Mouse (Mus musculus) MEL (cell line): Measurements from ENCODE around the gene Itga8. TPM values are rescaled to one million over a fixed set of nuclear protein-coding genes. Genes with fewer than 3 reads are reported as not detected.

Experiments used
- DNase-seq: peaks from one replicate; pipeline ENCODE4 v3.0.0; 2011; ENCODE audit warnings: low read depth, low spot score
- H3K27ac ChIP-seq: 2 replicates; pipeline ENCODE4 v1.5.1; 2012; ENCODE audit warnings: low read depth, mild to moderate bottlenecking, control low read depth, low read length, moderate library complexity; ENCODE audit not compliant: control insufficient read depth
- H3K27me3 ChIP-seq, 2 experiments: fragments of 150-350 bp in 1 of 2; sonication (generic) in 1 of 2; 2 replicates each; pipeline ENCODE4 v1.6.1; 2012; ENCODE audit warnings: low read length in 2 of 2, mild to moderate bottlenecking in 2 of 2, improper control_type of control experiment in 1 of 2, moderate library complexity in 1 of 2; ENCODE audit not compliant: insufficient read depth in 2 of 2, control insufficient read depth in 1 of 2
- H3K36me3 ChIP-seq, 2 experiments: 2 replicates each; pipeline ENCODE4 v1.6.1; 2012 to 2014; ENCODE audit warnings: low read length in 2 of 2, improper control_type of control experiment in 1 of 2, inconsistent platforms in 1 of 2, mild to moderate bottlenecking in 1 of 2; ENCODE audit not compliant: insufficient read depth in 2 of 2, control insufficient read depth in 1 of 2
- H3K4me1 ChIP-seq, 2 experiments: fragments of 150-350 bp in 1 of 2; sonication (generic) in 1 of 2; 2 replicates each; pipeline ENCODE4 v1.6.1; 2012; ENCODE audit warnings: low read length in 2 of 2, improper control_type of control experiment in 1 of 2, mild to moderate bottlenecking in 1 of 2; ENCODE audit not compliant: insufficient read depth in 2 of 2, control insufficient read depth in 1 of 2
- H3K4me3 ChIP-seq, 2 experiments: fragments of 150-350 bp in 1 of 2; sonication (generic) in 1 of 2; 2 replicates each; pipeline ENCODE4 v1.5.1; 2012; ENCODE audit warnings: low read depth in 2 of 2, low read length in 2 of 2, mild to moderate bottlenecking in 2 of 2, moderate library complexity in 2 of 2, control low read depth in 1 of 2, improper control_type of control experiment in 1 of 2; ENCODE audit not compliant: control insufficient read depth in 1 of 2, insufficient read depth in 1 of 2
- H3K79me2 ChIP-seq: 2 replicates; pipeline ENCODE4 v1.6.1; 2012; ENCODE audit warnings: mild to moderate bottlenecking, low read length, moderate library complexity; ENCODE audit not compliant: control insufficient read depth, poor library complexity, insufficient read depth
- H3K9ac ChIP-seq: 2 replicates; pipeline ENCODE4 v1.6.1; 2012; ENCODE audit warnings: low read depth, mild to moderate bottlenecking, control low read depth, low read length, moderate library complexity; ENCODE audit not compliant: control insufficient read depth, poor library complexity, severe bottlenecking
- H3K9me3 ChIP-seq: fragments of 150-350 bp; sonication (generic); replicated peaks from 2 replicates; pipeline ENCODE4 v1.6.1; 2012; ENCODE audit warnings: mild to moderate bottlenecking, low read length, improper control_type of control experiment, moderate library complexity; ENCODE audit not compliant: insufficient read depth
- CHD1 ChIP-seq: IDR thresholded peaks from 2 replicates; pipeline ENCODE4 v1.6.1; 2012; ENCODE audit warnings: low read depth, mild to moderate bottlenecking, inconsistent platforms, low read length, improper control_type of control experiment
- EP300 ChIP-seq, 2 experiments: IDR thresholded peaks; 2 replicates each; pipeline ENCODE4 v1.6.1; 2011; ENCODE audit warnings: improper control_type of control experiment in 2 of 2, low read length in 2 of 2, low read depth in 1 of 2, mild to moderate bottlenecking in 1 of 2
- GABPA ChIP-seq: IDR thresholded peaks from 2 replicates; pipeline ENCODE4 v1.6.1; 2012; ENCODE audit warnings: low read depth, mild to moderate bottlenecking, inconsistent platforms, low read length, improper control_type of control experiment, moderate library complexity
- GATA1 ChIP-seq: IDR thresholded peaks from 2 replicates; pipeline ENCODE4 v1.6.1; 2011; ENCODE audit warnings: low read depth, low read length, improper control_type of control experiment
- HCFC1 ChIP-seq: IDR thresholded peaks from 2 replicates; pipeline ENCODE4 v1.6.1; 2012; ENCODE audit warnings: low read depth, mild to moderate bottlenecking, inconsistent platforms, low read length, improper control_type of control experiment, moderate library complexity
- JUND ChIP-seq: IDR thresholded peaks from 2 replicates; pipeline ENCODE4 v1.6.1; 2011; ENCODE audit warnings: low read depth, mild to moderate bottlenecking, improper control_type of control experiment, low read length
- KAT2A ChIP-seq: conservative IDR thresholded peaks from 2 replicates; pipeline ENCODE4 v1.6.1; 2012; ENCODE audit warnings: low read depth, low read length, improper control_type of control experiment, inconsistent platforms
- MAFK ChIP-seq: IDR thresholded peaks from 2 replicates; pipeline ENCODE4 v1.6.1; 2011; ENCODE audit warnings: low read depth, mild to moderate bottlenecking, low read length, improper control_type of control experiment, borderline replicate concordance
- MAX ChIP-seq: IDR thresholded peaks from 2 replicates; pipeline ENCODE4 v1.6.1; 2011; ENCODE audit warnings: low read length, improper control_type of control experiment
- MXI1 ChIP-seq: IDR thresholded peaks from 2 replicates; pipeline ENCODE4 v1.6.1; 2011; ENCODE audit warnings: mild to moderate bottlenecking, low read depth, low read length, improper control_type of control experiment
- MYC ChIP-seq: IDR thresholded peaks from 2 replicates; pipeline ENCODE4 v1.6.1; 2011; ENCODE audit warnings: low read depth, mild to moderate bottlenecking, low read length, improper control_type of control experiment, moderate library complexity
- SMC3 ChIP-seq: IDR thresholded peaks from 2 replicates; pipeline ENCODE4 v1.6.1; 2011; ENCODE audit warnings: low read depth, low read length, improper control_type of control experiment
- TAL1 ChIP-seq: IDR thresholded peaks from 2 replicates; pipeline ENCODE4 v1.6.1; 2012; ENCODE audit warnings: mild to moderate bottlenecking, inconsistent platforms, low read length, moderate library complexity, mixed read lengths
- TBP ChIP-seq: IDR thresholded peaks from 2 replicates; pipeline ENCODE4 v1.8.0; 2011; ENCODE audit warnings: low read depth, low read length, improper control_type of control experiment
- USF2 ChIP-seq, 2 experiments: IDR thresholded peaks; 2 replicates each; pipeline ENCODE4 v1.6.1; 2011 to 2012; ENCODE audit warnings: improper control_type of control experiment in 2 of 2, low read length in 2 of 2, borderline replicate concordance in 1 of 2, inconsistent platforms in 1 of 2, low read depth in 1 of 2, mild to moderate bottlenecking in 1 of 2; ENCODE audit not compliant: insufficient read depth in 1 of 2
- ZC3H11A ChIP-seq: IDR thresholded peaks from 2 replicates; pipeline ENCODE4 v1.6.1; 2012; ENCODE audit warnings: low read depth, mild to moderate bottlenecking, inconsistent platforms, low read length, improper control_type of control experiment
- ZKSCAN1 ChIP-seq: IDR thresholded peaks from 2 replicates; pipeline ENCODE4 v1.6.1; 2012; ENCODE audit warnings: low read depth, mild to moderate bottlenecking, inconsistent platforms, low read length, improper control_type of control experiment, moderate library complexity
- ZNF384 ChIP-seq: IDR thresholded peaks from 2 replicates; pipeline ENCODE4 v1.6.1; 2012; ENCODE audit warnings: low read depth, mild to moderate bottlenecking, inconsistent platforms, low read length, improper control_type of control experiment
- polyA plus RNA-seq, 2 experiments: library from polyadenylated mRNA; stranded (reverse) in 1 of 2; unstranded in 1 of 2; fragments of >175 nt in 1 of 2; fragments of >200 nt in 1 of 2; gene quantifications; 2 replicates each; pipeline versions ENCODE4 v1.2.1 to v1.2.4; 2012; ENCODE audit warnings: low replicate concordance in 2 of 2, low read depth in 1 of 2; ENCODE audit not compliant: insufficient read length in 2 of 2, insufficient read depth in 1 of 2, missing spikeins in 1 of 2
- total RNA-seq: library from RNA; depleted of rRNA; stranded (reverse); fragments of 300-350 nt; gene quantifications from 2 replicates; pipeline ENCODE4 v1.2.3, GENCODE M21; 2012

Itga8 gene
- total and polyA plus RNA-seq, 3 experiments: not detected

DNA sequence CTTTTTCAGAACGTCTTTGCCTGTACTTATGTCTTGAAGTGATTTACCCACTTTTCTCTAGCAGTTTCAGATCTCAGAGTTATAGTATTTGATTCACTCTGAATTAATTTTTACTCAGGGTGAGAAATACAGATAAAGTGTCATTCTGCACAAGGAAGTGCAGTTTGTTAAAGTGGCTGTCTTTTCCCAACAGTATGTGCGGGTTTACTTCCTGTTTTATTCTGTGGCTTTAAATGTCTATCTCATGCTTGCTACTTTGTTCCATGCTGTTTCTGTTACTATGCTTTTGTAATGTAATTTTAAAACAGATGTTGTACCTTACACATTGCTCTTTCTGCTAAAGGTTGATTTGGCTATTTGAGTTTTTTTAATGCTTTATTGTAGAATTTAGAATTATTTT is 216.2 kb downstream of the Itga8 start:
- peak; percentile 14 for DNase-seq
- no peak for TF ChIP-seq TBP
- no peak for TF ChIP-seq ZKSCAN1
- no peak for TF ChIP-seq SMC3
- TF ChIP-seq KAT2A: no peak
- Histone ChIP-seq H3K36me3 (no peaks in the 10 kb centered on the region), H3K9ac (no peak overlapping the region), H3K79me2 (no peaks in the 10 kb centered on the region), H3K9me3 (no peaks in the 10 kb centered on the region), H3K27ac (no peak overlapping the region), H3K4me3 (no peak overlapping the region), H3K27me3 (no peaks in the 10 kb centered on the region), H3K4me1 (no peaks in the 10 kb centered on the region)

GRCm38 (mm10) chr2:12084341-12084740 is 217.4 kb downstream of the Itga8 start:
- H3K4me1 ChIP-seq: no peaks in the 10 kb centered on the region

GRCm38 (mm10) chr2:12077266-12077891 is 224.3 kb downstream of the Itga8 start:
- Histone ChIP-seq H3K9me3 (no peaks in the 10 kb centered on the region), H3K4me1 (no peaks in the 10 kb centered on the region), H3K79me2 (no peaks in the 10 kb centered on the region), H3K27me3 (peaks cover 0 to 1% of the 10 kb centered on the region in 2 experiments; a peak in 1 of 4 replicates), H3K9ac (no peak overlapping the region), H3K36me3 (no peaks in the 10 kb centered on the region), H3K4me3 (no peak overlapping the region), H3K27ac (no peak overlapping the region)
- no peak for DNase-seq
- no peak for TF ChIP-seq MYC
- no peak for TF ChIP-seq GABPA
- TF ChIP-seq TAL1: no peak
- no peak for TF ChIP-seq MXI1
- no peak for TF ChIP-seq ZC3H11A
- TF ChIP-seq GATA1: no peak
- TF ChIP-seq HCFC1: no peak
- no peak for TF ChIP-seq JUND
- TF ChIP-seq TBP: no peak
- TF ChIP-seq EP300 (IDR thresholded peaks at IDR 0.05; ENCODE audit: low read depth in 1 of 2, low read length in 2 of 2): no peak
- no peak for TF ChIP-seq MAX
- no peak for TF ChIP-seq ZKSCAN1

More at GRCm38 (mm10) chr2:12084341-12084740, 217.4 kb downstream of the Itga8 start:
- H3K79me2 ChIP-seq: no peaks in the 10 kb centered on the region
- H3K27ac ChIP-seq: no peak overlapping the region
- no peaks in the 10 kb centered on the region for H3K9me3 ChIP-seq
- H3K27me3 ChIP-seq: no peaks in the 10 kb centered on the region
- H3K36me3 ChIP-seq: no peaks in the 10 kb centered on the region
- TF ChIP-seq TAL1 (no peak), CHD1 (no peak), MYC (no peak), MAFK (no peak), ZKSCAN1 (no peak), USF2 (IDR thresholded peaks at IDR 0.05; ENCODE audit: borderline replicate concordance in 1 of 2, insufficient read depth in 1 of 2, low read depth in 1 of 2, low read length in 2 of 2) (no peak), MXI1 (no peak), ZNF384 (no peak)
- no peak overlapping the region for H3K4me3 ChIP-seq
- H3K9ac ChIP-seq: no peak overlapping the region
- no peak for DNase-seq
